Mouse (Mus musculus) forebrain, embryonic 10.5 days (tissue): ENCODE results near the gene Arpc4. TPM values are rescaled to one million over a fixed set of nuclear protein-coding genes. Genes with fewer than 3 reads are reported as not detected.
A peak's percentile ranks its signal among the peaks of the same experiment; 100 is the strongest.
"Not testable (repeated sequence)": the region's sequence is repeated elsewhere in the genome, so short reads cannot be mapped to it uniquely, and the experiment has no call there.

ENCODE experiments used
- DNase-seq: peaks from one replicate; pipeline ENCODE4 v3.0.0-alpha.2; 2017; ENCODE audit warnings: low spot score; ENCODE audit errors: extremely low spot score
- H3K27ac ChIP-seq: fragments of 300-500 bp; sonication (generic); 2 replicates; pipeline ENCODE4 v1.5.1; 2016; ENCODE audit warnings: mild to moderate bottlenecking
- H3K27me3 ChIP-seq: fragments of 300-500 bp; sonication (generic); 2 replicates; pipeline ENCODE4 v1.6.1; 2016; ENCODE audit warnings: mild to moderate bottlenecking; ENCODE audit not compliant: poor library complexity, severe bottlenecking
- H3K36me3 ChIP-seq: fragments of 300-500 bp; sonication (generic); replicated peaks from 2 replicates; pipeline ENCODE4 v1.6.1; 2016; ENCODE audit warnings: mild to moderate bottlenecking, moderate library complexity
- H3K4me1 ChIP-seq: fragments of 300-500 bp; sonication (generic); 2 replicates; pipeline ENCODE4 v1.6.1; 2016
- H3K4me3 ChIP-seq: fragments of 300-500 bp; sonication (generic); 2 replicates; pipeline ENCODE4 v1.5.1; 2016; ENCODE audit warnings: mild to moderate bottlenecking, moderate library complexity
- H3K9me3 ChIP-seq: fragments of 300-500 bp; sonication (generic); 2 replicates; pipeline ENCODE4 v1.6.1; 2016; ENCODE audit warnings: mild to moderate bottlenecking, moderate library complexity
- WGBS: fragments of 180-500 bp; shearing (Covaris S2); methylation state at CpG from one replicate; pipeline ENCODE4 v1.1.7; 2016; 5-methylcytosine and 5-hydroxymethylcytosine counted together
- polyA plus RNA-seq: library from polyadenylated mRNA; unstranded; fragments of >200 nt; fragmentation: Nextera tagmentation; extraction: Ambion mirVana; gene quantifications from 2 replicates; pipeline ENCODE4 v1.2.1, GENCODE M21; 2016

The Arpc4 gene
- 366 TPM in 2 replicates for polyA plus RNA-seq

GRCm38 (mm10) chr6:113377496-113378385 is at the start of gene Arpc4, which contains the start of gene Tada3:
Gene Arpc4, plus strand, starts transcription at chr6:113378115.
Gene Tada3, minus strand, starts transcription at chr6:113377883.
- H3K4me1 ChIP-seq = peaks cover 23% of the 10 kb centered on the region
- peaks cover 60% of the 10 kb centered on the region for H3K36me3 ChIP-seq
- DNase-seq = peak; percentile 93
- H3K9me3 ChIP-seq = no peaks in the 10 kb centered on the region
- under 1% methylated on average over 61 of the region's 61 CpGs for WGBS
- H3K27me3 ChIP-seq = no peaks in the 10 kb centered on the region
- peak within 1 kb of the TSS; percentile 100 for H3K27ac ChIP-seq
- peak within 1 kb of the TSS; percentile 99 for H3K4me3 ChIP-seq

- Histone ChIP-seq H3K4me1 (peaks cover 23% of the 10 kb centered on the region), H3K9me3 (no peaks in the 10 kb centered on the region), H3K4me3 (no peak overlapping the region), H3K27me3 (no peaks in the 10 kb centered on the region), H3K36me3 (peaks cover 67% of the 10 kb centered on the region), H3K27ac (no peak overlapping the region)
- no peak for DNase-seq
- WGBS = 90% methylated on average over 1 of the region's 1 CpGs
Measured at GRCm38 (mm10) chr6:113329396-113329795, 48.5 kb upstream of the Arpc4 start.

GRCm38 (mm10) chr6:113330547-113330946 is 47.4 kb upstream of the Arpc4 start:
- Histone ChIP-seq H3K27ac (no peak overlapping the region), H3K4me1 (peaks cover 20% of the 10 kb centered on the region), H3K9me3 (no peaks in the 10 kb centered on the region), H3K36me3 (peaks cover 67% of the 10 kb centered on the region), H3K27me3 (no peaks in the 10 kb centered on the region), H3K4me3 (no peak overlapping the region)
- DNase-seq = no peak
- 61% methylated on average over 2 of the region's 2 CpGs for WGBS

GRCm38 (mm10) chr6:113331721-113332120 is 46.2 kb upstream of the Arpc4 start:
- no peak overlapping the region for H3K27ac ChIP-seq
- H3K9me3 ChIP-seq = no peaks in the 10 kb centered on the region
- DNase-seq = no peak
- no peak overlapping the region for H3K4me3 ChIP-seq
- no peaks in the 10 kb centered on the region for H3K27me3 ChIP-seq
- H3K4me1 ChIP-seq = peaks cover 11% of the 10 kb centered on the region
- 93% methylated on average over 11 of the region's 11 CpGs for WGBS
- H3K36me3 ChIP-seq = peaks cover 73% of the 10 kb centered on the region

- not testable (repeated sequence) for H3K4me1 ChIP-seq, H3K4me3 ChIP-seq, H3K27me3 ChIP-seq, DNase-seq, H3K9me3 ChIP-seq, H3K27ac ChIP-seq
- WGBS = 82% methylated on average over 6 of the region's 6 CpGs
- peaks cover 75% of the 10 kb centered on the region for H3K36me3 ChIP-seq
Measured at GRCm38 (mm10) chr6:113332734-113333133, 45.2 kb upstream of the Arpc4 start.

GRCm38 (mm10) chr6:113333137-113333950 is 44.6 kb upstream of the Arpc4 start:
- Histone ChIP-seq H3K36me3 (peaks cover 79% of the 10 kb centered on the region), H3K4me1 (no peaks in the 10 kb centered on the region), H3K9me3 (no peaks in the 10 kb centered on the region), H3K27me3 (no peaks in the 10 kb centered on the region), H3K4me3 (no peak overlapping the region), H3K27ac (no peak overlapping the region; the same call in 1 of the 2 replicates)
- no peak for DNase-seq
- WGBS = 92% methylated on average over 14 of the region's 14 CpGs

GRCm38 (mm10) chr6:113334216-113334615 is 43.7 kb upstream of the Arpc4 start:
- no peaks in the 10 kb centered on the region for H3K9me3 ChIP-seq
- H3K36me3 ChIP-seq = peaks cover 80% of the 10 kb centered on the region
- H3K4me3 ChIP-seq = no peak overlapping the region
- WGBS = 84% methylated on average over 6 of the region's 6 CpGs
- H3K27ac ChIP-seq = no peak overlapping the region
- H3K27me3 ChIP-seq = no peaks in the 10 kb centered on the region
- DNase-seq = no peak
- H3K4me1 ChIP-seq = no peaks in the 10 kb centered on the region

- peaks cover 60% of the 10 kb centered on the region for H3K36me3 ChIP-seq
- H3K4me1 ChIP-seq = peaks cover 5% of the 10 kb centered on the region
- H3K27me3 ChIP-seq = no peaks in the 10 kb centered on the region
- 82% methylated on average over 8 of the region's 8 CpGs for WGBS
- DNase-seq = no peak
- no peak overlapping the region for H3K27ac ChIP-seq
- H3K4me3 ChIP-seq = no peak overlapping the region
- no peaks in the 10 kb centered on the region for H3K9me3 ChIP-seq
Measured at GRCm38 (mm10) chr6:113336852-113337620, 40.9 kb upstream of the Arpc4 start.

GRCm38 (mm10) chr6:113341574-113341973 is 36.3 kb upstream of the Arpc4 start:
- no peak for DNase-seq
- H3K4me3 ChIP-seq = no peak overlapping the region
- no peak overlapping the region for H3K27ac ChIP-seq
- H3K4me1 ChIP-seq = peaks cover 29% of the 10 kb centered on the region
- H3K9me3 ChIP-seq = no peaks in the 10 kb centered on the region
- 0 out of 2 replicates have a peak, but pooled peaks cover 10% of the 10 kb centered on the region for H3K27me3 ChIP-seq
- 82% methylated on average over 6 of the region's 6 CpGs for WGBS
- peaks cover 16% of the 10 kb centered on the region for H3K36me3 ChIP-seq

- H3K9me3 ChIP-seq = no peaks in the 10 kb centered on the region
- WGBS = 58% methylated on average over 5 of the region's 7 CpGs
- no peak overlapping the region for H3K27ac ChIP-seq
- H3K36me3 ChIP-seq = peaks cover 16% of the 10 kb centered on the region
- no peak overlapping the region for H3K4me3 ChIP-seq
- peaks cover 29% of the 10 kb centered on the region for H3K4me1 ChIP-seq
- H3K27me3 ChIP-seq = 0 out of 2 replicates have a peak, but pooled peaks cover 10% of the 10 kb centered on the region
- no peak for DNase-seq
Measured at GRCm38 (mm10) chr6:113342297-113342696, 35.6 kb upstream of the Arpc4 start.

GRCm38 (mm10) chr6:113343177-113344092 is 34.5 kb upstream of the Arpc4 start, which contains the start of gene Camk1:
Gene Camk1, minus strand, starts transcription at chr6:113343984.
- Histone ChIP-seq H3K36me3 (peaks cover 11% of the 10 kb centered on the region; the same call in 1 of the 2 replicates), H3K27ac (peak within 1 kb of the TSS; percentile 88), H3K27me3 (0 out of 2 replicates have a peak, but pooled peaks cover 10% of the 10 kb centered on the region), H3K9me3 (no peaks in the 10 kb centered on the region), H3K4me3 (peak within 1 kb of the TSS; percentile 69), H3K4me1 (peaks cover 29% of the 10 kb centered on the region)
- peak; percentile 59 for DNase-seq
- WGBS = 16% methylated on average over 32 of the region's 32 CpGs
